Mouse (Mus musculus) lung, postnatal 4 days (tissue): ENCODE measurements around the gene Plcg2.
A peak's percentile ranks its signal among the peaks of the same experiment; 100 is the strongest.

Experiments
- DNase-seq, 2 experiments: peaks; one replicate each; pipeline ENCODE4 v3.0.0; 2021

Plcg2 gene

GRCm38 (mm10) chr8:117639631-117640030 is 141.5 kb downstream of the Plcg2 start:
- no peak for DNase-seq

GRCm38 (mm10) chr8:117645486-117645885 is 147.4 kb downstream of the Plcg2 start:
- DNase-seq, result no peak

- peak in 1 of 2 experiments; percentile 63 for DNase-seq
Measured at GRCm38 (mm10) chr8:117646020-117646419, 147.9 kb downstream of the Plcg2 start.

- no peak for DNase-seq
Measured at GRCm38 (mm10) chr8:117646440-117646839, 148.3 kb downstream of the Plcg2 start.

GRCm38 (mm10) chr8:117652318-117652717 is 154.2 kb downstream of the Plcg2 start:
- no peak for DNase-seq

GRCm38 (mm10) chr8:117658990-117659389 is 160.9 kb downstream of the Plcg2 start:
- DNase-seq, result no peak

GRCm38 (mm10) chr8:117660358-117661031 is 162.4 kb downstream of the Plcg2 start:
- DNase-seq, result peak; percentile 22 to 57

- no peak for DNase-seq
Measured at GRCm38 (mm10) chr8:117667349-117668124, 169.4 kb downstream of the Plcg2 start.

GRCm38 (mm10) chr8:117670461-117670860 is 172.4 kb downstream of the Plcg2 start:
- no peak for DNase-seq

- no peak for DNase-seq
Measured at GRCm38 (mm10) chr8:117672558-117672957, 174.5 kb downstream of the Plcg2 start.

- peak; percentile 46 to 67 for DNase-seq
Measured at GRCm38 (mm10) chr8:117673430-117673830, 175.3 kb downstream of the Plcg2 start, which contains the start of gene Sdr42e1. Sdr42e1 (minus strand) TSS chr8:117673689.

- DNase-seq, result no peak
Measured at GRCm38 (mm10) chr8:117675171-117675570, 177.1 kb downstream of the Plcg2 start.

- DNase-seq, result no peak
Measured at GRCm38 (mm10) chr8:117676460-117676859, 178.4 kb downstream of the Plcg2 start.

- no peak for DNase-seq
Measured at GRCm38 (mm10) chr8:117677011-117677410, 178.9 kb downstream of the Plcg2 start.

- DNase-seq, result no peak
Measured at GRCm38 (mm10) chr8:117678650-117679049, 180.6 kb downstream of the Plcg2 start.

GRCm38 (mm10) chr8:117683925-117684472 is 185.9 kb downstream of the Plcg2 start:
- no peak for DNase-seq

- DNase-seq, result no peak
Measured at GRCm38 (mm10) chr8:117684504-117684903, 186.4 kb downstream of the Plcg2 start.
